Mouse (Mus musculus) layer of hippocampus, adult 18-20 months (tissue): ENCODE data around the gene Gm128. TPM values are rescaled to one million over a fixed set of nuclear protein-coding genes. Genes with fewer than 3 reads are reported as not detected.
"Not testable (repeated sequence)": the region's sequence is repeated elsewhere in the genome, so short reads cannot be mapped to it uniquely, and the experiment has no call there.

Experiments used
- DNase-seq, 2 experiments: peaks; one replicate each; pipeline ENCODE4 v3.0.0; 2022; ENCODE audit warnings: low spot score in 2 of 2
- total RNA-seq, 2 experiments: library from RNA; stranded (reverse); gene quantifications; 2 replicates each; pipeline ENCODE4 v1.2.3; 2021

Gm128 gene
- total RNA-seq, 2 experiments from 2014 or later, result 0.15 TPM; not detected in 1

DNA sequence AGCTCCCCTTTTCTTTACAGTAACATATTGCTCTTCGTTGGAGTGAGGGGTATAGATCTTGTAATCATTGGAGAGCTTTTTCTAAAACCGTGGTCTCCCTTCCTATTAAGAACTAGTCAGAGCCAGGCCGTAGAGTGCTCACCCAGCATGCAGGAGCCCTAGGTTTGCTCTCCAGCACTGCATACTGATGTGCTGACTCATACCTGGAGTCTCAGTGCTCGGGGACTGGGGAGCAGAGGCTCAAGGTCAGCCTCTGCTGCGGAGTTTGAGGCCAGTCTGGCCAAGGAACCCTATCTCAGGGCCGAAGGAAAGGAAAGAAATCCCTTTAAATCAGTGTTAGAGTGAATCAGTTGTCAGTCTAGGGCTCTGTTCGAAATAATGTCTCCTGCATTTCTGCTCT lies 8.6 kb downstream of the Gm128 start:
- no peak for DNase-seq

DNA sequence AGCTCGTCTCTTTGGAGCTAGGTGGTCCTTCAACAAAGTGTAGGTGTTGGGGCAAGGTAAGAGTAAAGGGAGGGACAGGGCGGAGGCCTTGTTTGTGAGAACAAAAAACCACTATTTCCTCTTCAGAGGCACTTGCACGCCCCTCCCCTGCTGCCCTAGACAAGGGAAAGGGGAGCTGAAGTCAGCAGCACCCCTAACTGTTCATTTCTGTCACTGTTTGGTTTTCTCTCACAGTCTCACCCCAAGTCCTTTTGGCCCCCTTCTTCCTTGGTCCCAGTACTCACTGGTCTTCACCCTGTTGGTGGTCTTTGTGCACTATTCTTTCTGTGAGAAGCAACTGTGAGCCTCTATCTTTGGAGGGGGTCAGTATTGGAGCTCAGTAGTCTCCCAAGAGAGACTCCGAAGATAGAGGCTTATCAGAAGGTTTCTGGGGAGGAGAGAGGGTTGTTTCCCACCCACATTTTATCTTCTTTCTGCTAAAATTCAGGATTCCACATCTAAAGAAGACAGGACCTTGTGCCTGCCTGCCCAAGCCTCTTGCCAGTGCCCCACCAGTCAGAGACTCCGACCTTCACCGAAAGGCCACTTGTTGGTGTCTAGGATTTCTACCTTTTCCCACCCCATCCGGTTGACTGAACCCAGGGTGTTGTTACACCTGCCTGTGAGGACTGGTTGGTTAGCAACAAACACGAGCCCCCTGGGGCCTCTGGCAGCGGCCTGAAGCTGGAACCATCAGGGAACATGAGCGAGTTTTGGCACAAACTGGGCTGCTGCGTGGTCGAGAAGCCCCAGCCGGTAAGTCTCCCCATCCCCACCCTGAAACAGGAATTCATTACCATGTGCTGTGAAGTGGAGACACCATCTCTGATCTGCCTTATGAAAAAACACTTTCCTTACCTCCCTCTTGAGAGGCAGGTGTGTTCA lies 9.8 kb downstream of the Gm128 start, which contains the start of gene Mllt11:
Gene Mllt11, minus strand, starts transcription at position 874 of the 924 bp plus-strand sequence.
- DNase-seq, result no peak

DNA sequence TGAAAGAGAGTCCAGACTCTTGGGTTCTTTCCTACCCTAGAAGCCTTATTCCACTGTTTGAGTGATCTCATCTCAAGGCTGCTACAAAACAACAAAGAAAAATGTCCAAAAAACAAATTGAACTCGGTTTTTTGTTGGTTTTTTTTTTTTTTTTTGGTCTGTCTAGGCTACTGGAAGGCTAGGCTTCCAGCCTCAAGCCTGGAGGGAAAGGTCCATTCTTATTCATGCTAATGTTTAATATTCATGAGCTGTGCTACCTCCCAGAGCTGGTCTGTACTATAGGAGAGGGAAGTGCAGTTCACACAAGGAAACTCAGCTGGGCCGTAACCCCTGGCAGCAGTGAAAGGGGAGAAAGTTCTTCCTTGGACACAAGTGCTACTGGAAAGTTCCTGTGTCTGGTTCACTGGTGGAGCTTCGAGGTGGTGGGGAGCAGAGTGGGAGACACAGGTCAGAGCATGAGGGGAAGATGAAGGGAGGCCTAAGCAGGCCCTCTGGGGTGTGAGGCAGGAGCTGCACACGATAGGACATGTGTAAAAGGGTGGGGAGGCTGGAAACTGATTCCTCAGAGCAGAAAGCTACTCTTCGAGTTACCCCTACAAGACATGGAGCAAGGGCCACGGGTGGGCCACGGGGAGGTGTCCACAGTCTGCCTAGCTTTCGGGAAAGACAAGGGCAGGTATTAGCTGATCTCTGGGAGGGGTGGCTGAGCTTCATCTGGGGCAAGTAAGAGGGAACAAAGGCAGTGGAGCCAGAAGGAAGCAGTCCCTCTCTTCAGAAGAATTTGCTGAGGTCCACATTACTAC lies 10.7 kb downstream of the Gm128 start:
- no peak for DNase-seq

DNA sequence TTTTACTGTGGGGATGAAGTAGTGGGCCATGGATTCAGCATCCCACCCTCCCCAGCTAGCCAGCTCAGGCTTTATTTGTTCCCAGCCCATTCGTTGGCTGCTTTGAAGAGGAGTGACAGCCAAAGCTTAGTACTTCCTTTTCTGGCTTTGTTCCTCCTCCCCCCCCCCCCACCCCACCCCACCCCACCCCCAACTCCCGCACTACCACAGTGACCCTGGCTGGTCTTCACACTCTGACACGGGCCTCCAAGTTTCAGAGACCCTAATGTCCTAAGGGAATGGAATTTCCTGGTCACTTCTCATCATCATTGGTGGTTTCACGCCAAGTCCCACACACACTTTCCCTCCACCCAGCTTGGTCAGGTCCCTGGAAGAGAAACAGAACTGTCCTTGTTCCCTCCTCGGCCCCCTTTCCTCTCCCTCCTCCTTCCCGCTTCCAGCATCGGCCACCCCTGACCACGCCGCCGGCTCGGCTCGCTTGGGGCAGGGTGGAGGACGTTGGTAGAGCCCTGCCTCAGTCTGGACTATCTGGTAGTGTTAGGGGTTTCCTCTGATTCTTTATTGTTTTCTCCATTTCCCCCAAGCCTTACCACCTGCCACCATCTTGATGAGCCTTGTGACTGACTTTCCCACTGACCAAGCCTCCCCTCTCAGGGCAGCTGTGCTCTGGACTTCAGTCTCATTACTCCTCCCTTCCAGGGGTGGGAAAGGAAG lies 11.5 kb downstream of the Gm128 start:
- peak; percentile 44 to 56 for DNase-seq

DNA sequence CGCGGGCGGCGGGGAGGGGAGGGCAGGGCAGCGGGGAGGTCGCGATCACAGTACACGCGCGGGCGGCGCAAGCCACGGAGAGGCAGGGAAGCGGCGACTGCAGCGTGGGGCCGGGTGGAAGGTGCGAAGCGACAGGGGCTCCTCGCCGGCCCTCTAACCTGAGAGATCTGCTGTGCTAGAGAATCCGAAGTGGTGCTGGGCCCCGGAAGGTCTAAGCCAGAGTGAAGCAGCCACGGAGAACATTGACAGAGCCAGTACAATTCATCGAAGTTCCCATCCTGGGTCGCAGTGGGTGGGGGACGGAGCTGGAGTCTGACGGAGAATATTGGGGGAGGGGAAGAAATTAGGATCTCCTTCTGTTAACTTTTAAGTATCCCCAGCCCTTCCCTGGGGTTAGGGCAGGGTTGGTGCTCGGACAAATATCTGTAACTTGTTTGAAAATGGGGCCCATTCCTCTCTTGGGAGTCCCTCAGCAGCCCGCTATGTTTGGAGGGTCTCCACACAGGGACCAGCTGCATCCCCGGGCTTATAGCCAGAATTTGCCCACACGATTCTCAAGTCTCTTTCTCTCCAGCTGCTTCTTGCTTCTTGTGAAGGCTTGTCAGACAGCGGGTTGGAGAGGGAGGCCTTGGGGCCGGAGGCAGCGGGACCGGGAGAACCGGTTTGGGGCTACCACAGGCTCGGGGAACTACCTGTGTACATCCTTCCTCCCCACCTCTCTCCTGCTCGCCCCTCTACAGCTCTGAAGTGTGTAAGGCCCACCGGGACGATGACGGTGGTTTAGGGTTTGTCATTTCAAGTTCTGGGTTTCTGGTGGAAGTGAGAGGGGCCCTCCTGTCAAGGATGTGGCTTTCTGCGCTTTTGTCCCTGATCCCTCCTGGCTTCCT lies 12.3 kb downstream of the Gm128 start:
- DNase-seq, result peak; percentile 59 to 74

DNA sequence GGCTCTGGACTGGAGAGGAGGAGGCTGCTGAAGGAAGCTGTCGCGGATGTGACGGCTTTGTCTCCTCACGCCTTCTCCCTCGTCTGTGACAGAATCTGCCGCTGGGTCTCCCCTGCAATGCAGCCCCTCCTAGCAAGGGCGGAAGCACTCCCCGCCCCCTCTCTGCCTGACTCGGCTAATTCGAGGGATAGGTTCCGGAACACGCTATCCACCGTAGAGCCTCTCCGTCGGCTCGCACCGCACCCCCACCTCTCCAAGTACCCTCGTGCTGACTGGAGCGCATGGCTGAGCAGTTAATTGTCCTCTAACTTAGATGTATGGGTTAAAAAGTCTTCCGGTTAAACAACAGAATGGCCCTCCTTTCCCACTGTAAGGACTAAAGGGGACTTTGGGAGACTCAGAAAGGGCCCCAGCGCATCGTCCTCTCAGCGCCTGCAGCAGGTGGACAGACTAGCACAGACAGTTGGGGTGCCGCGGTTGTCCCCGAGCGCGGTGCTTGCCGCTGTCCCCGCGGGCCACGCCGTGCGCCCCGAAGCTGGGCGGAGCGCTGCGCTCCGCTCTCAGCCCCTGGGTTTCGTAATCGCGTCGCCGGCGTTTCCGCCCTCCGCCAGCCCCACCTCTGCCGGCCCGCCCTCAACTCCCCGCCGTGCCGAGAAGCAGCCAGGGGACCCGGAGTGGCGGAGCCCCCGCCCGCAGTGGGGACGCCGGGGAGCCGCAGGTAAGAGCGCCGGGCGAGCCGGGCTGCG lies 13.1 kb downstream of the Gm128 start, which contains the start of gene Cdc42se1:
Gene Cdc42se1, plus strand, starts transcription at position 585 of the 746 bp plus-strand sequence.
- DNase-seq, result peak; percentile 88 to 91

DNA sequence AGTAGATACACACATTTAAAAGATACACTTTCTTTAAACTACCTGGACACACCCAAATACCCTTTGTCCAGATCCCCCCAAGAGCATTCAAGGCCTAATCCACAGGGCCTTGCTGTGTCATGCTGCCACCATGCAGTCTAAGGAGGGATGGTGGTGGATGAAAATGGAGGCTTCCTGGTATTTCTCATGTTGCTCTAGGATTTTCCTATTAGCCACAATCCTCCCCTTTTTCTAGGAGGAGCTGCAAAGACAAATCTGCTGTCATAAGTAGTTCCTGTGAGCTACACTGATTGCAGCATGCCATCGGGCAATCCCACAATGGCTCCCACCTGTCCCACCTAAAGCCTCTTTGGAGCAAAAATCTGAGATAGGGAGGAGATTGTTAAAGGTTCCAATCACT lies 14.2 kb downstream of the Gm128 start:
- no peak for DNase-seq

DNA sequence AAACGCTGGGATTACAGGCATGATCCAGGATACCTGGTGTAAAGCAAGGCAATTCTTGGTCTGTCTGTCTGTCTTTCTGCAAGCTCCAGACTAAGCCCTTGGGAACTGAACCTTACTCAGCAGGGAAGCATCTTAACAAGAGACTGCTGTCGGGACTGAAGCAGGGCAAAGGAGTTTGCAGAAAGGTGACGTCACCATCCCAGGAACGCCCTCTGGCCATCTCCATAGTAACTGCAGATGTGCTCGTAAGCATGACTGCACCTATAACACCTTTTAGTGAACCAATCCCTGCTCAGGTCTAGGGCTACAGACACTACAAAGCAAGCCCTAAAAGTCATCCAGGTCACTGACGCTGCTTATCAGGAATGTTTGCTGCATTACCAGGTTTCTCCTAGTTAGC lies 17.1 kb downstream of the Gm128 start:
- DNase-seq, result no peak

DNA sequence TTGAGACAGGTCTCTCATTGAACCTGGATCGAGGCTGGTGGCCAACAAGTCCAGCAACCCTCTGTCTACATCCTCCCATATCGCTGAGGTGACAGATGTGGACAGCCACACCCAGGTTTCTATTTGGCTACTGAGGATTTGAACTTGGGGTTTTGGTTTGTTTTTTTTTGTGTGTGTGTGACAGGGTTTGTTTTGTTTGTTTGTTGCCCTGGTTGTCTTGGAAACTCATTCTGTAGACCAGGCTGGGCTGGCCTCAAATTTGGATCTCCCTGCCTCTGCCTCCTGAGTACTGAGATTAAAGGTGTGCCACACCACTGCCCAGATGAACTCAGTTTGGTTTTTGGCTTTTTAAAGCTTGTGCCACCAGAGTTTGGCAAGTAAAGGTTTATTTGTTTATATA lies 18.4 kb downstream of the Gm128 start:
- no peak for DNase-seq

DNA sequence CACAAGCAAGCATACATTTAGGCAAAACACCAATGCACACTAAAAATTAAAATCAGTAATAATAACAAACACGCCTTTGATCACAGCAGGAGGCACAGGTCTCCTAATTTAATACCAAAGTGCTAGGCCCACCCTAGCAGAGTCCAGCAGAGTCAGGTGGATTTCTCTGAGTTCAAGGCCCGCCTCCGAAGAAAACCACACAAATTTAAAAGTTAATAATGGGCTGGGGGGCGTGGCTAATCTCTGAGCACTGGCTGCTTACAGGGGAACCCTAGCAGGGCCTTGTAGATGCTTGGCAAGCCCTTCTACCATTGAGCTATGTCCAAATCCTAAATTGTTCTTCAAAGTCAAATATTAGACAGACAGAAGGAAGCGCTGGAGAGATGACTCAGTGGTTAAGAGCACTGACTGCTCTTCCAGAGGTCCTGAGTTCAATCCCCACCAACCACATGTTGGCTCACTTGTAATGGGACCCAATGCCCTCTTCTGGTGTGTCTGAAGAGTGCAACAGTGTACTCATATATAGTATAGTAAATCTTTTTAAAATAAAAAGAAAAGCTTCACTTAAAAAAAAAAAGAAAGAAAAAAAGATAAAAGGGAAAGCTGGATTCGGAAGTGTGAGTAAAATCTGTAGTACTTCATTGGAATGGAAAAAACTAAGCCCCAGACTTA lies 22.8 kb downstream of the Gm128 start:
- DNase-seq, result no peak

DNA sequence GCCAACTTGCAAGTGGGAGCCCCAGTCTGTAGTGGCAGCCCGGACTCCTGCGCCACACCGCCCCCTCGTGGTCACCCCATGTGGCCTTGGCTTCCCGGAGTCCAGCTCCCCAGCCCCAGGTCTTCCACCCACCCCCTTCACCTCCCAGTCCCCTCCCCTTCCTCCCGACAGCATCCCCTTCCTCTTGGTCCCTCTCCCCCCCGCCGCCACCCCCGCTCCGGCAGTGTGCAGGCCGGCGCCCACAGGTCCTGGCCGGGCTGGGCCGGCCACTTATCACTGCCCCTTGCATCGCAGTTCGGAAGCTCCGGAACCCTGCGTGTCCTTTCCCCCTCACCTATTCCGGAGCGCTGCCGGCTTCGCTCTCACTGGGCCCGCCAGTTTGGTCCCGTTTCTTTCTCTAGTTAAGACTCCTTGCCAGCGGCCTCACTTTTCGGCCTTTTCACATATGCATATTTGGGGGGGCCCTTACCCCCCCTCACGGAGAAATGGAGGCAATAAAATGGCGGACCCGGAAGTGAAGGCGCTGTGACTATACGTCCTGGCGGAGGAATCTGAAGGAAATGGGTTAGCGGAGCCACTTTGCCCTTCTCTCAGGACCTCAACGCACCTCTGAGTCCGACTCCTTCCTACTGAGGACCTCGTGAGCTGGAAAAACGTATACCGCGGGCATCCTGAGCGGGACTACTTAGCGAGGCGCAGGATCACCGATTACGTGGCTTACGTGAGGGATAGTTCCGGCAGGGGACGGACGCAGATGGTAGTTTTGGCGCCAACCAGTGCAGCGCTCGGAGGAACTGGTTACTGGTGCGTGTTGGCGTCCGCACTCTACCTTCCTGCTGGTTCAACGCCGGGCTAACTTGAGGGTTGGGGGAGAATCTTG lies 23.9 kb downstream of the Gm128 start, which contains the start of gene Gabpb2:
Gene Gabpb2, minus strand, starts transcription at position 662 of the 880 bp plus-strand sequence.
- DNase-seq, result peak; percentile 81 to 92

DNA sequence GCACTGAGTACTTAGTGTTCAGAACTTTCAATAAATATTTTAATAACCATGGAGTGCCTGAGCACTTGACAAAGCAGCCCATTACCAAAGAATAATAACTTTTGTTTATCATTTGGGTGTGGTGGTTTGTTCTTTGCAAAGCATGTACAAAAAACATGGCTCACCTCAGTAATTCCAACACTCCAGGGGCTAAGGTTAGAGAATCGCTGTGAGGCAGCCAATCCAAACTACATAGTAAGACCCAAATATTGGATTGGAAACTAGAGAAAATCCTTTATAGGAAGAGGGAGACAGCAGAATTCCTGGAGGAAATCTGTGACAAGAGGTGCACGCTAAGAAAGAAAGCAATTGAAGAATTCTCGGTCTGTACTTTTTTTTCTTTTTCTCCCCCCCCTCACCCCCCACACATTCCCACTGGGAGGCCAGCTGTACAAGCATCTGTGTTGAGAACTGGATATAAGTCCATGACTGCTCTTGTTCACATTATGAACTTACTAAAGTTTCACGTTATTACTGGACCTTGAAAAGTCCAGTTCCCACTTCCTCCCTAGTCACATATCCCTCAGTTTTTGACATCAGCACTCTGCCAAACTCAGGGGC lies 24.6 kb downstream of the Gm128 start:
- no peak for DNase-seq

DNA sequence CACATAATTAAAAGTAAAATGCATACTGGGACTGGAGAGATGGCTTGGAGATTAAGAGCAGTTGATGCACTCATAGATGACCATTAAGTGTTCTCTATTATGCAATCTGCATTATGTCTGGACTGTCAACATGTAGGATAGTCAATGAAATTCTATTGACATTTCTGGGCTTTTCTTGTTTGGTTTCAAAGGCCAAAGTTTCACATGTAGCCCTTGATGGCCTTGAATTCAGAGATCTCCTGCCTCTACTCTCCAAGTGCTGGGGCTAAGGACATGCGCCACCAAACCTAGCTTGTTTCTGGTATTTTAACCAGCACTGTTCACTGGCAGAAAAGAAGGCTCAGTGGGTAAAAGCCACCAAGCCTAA lies 27.8 kb downstream of the Gm128 start:
- no peak for DNase-seq

DNA sequence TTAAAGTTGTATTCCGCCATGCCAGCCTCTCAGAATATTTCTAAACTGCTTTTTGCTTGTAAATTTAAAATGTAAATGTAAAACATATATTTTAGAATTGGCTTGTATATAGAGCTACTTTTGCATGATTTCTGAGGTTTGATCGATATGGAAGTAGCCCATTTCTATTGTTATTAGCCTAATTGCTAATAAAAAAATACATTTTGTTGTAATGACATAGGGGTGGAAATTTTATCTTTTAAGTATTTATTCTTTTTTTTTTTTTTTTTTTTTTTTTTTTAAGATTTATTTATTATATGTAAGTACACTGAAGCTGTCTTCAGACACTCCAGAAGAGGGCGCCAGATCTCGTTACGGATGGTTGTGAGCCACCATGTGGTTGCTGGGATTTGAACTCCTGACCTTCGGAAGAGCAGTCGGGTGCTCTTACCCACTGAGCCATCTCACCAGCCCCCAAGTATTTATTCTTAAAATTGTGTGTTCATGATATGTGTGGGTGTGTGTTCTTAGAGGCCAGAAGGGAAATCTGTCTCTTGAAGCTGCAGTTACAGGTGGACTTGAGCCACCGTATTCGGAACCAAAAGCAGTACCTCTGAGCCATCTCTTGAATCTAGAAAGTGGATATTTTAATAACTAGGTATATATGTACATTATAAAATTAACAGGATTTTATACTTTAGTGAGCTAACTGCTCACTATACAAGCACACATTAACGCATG lies 28.3 kb downstream of the Gm128 start:
- DNase-seq, result not testable (repeated sequence)

DNA sequence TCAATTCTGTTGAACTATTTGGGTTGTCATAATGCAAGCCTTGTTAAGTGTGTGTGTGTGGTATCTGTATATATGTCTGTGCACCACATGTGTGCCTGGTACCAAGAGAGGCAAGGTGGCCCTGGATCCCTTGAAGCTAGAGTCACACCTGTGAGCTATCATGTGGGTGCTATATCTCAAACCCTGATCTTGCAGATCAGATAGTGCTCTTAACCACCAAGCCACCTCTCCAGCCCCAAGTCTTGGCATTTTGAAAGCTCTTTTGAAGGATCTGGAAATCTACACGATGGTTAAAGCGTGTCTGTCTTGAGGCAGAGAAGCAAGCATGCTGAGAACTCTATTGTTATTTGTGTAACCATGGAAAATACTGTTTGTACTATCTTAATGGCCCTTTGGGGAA lies 30.8 kb downstream of the Gm128 start:
- no peak for DNase-seq

DNA sequence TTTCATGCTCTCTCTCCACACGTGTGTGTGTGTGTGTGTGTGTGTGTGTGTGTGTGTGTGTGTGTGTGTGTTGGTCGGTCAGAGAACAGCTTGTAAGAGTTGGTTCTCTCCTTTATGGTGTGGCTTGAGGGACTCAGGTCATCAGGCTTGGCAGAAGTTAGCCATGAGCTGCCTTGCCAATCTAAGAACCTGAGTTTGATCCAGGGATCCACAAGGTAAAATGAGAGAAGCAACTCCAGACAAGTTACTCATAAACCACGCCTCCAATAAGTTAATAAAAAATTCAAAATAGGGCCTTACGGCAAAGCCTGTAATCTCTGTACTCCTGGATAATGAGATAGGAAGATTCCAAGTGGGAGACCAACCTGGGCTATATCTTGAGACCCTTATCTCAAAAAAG lies 33.1 kb downstream of the Gm128 start:
- DNase-seq, result no peak

DNA sequence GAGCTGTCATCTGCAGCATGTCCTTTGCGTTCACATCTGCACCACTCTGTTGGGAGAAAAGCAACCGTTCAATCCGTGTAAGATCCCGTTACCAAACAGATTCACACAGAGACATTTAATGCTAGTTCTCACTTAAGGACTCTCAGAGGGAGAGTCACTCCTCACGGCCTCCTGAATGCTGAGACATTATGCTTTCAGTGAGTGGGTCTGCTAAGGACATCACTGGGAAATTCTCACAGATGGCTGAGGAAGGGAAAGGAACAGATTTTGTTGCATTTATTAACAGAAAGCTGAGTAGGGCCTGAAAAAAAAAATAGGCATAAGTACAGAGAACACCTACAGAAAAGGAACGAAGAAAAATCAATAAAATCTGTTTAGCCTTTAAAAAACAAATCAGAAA lies 37.5 kb downstream of the Gm128 start:
- peak in 1 of 2 experiments; percentile 63 for DNase-seq
